ENCODE assay signal across 26 mouse cellular contexts in the genomic region with DNA sequence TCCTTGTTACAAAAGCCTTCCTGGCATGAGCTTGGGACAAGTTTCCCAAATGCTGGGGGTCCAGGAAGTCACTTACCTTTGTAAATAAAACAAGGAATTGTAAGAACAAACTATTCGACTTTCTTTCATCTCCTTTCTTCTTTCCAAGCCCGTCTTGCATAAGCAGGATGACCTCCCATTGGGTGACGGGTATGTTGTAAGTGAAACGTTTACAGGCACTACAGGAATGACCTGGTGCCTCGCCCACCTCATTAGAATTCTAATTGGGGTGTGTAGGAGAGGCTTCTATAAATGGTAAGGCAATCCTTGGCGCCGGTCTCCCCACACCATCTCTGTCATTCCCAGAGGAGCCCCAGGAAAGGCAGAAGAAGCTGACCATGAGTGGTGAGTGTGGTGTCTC. TPM values are rescaled to one million over a fixed set of nuclear protein-coding genes. Genes with fewer than 3 reads are reported as not detected.
DNase-seq lines count a peak whose midpoint lies in the region; ATAC-seq and TF ChIP-seq lines count a peak whose summit lies in the region.
"Had no signal": no experiment of that assay in that cellular context is flagged by ENCODE, and none has a peak within 500 bp of the region (broad histone marks: within the 10 kb centered on the region; RNA-seq: fewer than 3 reads in every experiment).

A gene (plus strand): TSS at position 324 of the 400 bp plus-strand sequence.

- WGBS in limb, embryonic 15.5 days = 21% methylated on average over 7 of the region's 7 CpGs
- WGBS in limb, embryonic 10.5 days = 37% methylated on average over 7 of the region's 7 CpGs

- no peak within 1 kb of the TSS for H3K4me2 ChIP-seq in limb, embryonic 15.5 days
- H3K4me2 ChIP-seq: embryonic facial prominence, embryonic 12.5 days; forebrain, embryonic 13.5 days; forebrain, embryonic 15.5 days had no signal

- peaks cover 6% of the 10 kb centered on the region; the same call in 1 of the 2 replicates for H3K4me1 ChIP-seq in limb, embryonic 15.5 days
- 0 out of 2 replicates have a peak, but pooled peaks cover 3% of the 10 kb centered on the region for H3K4me1 ChIP-seq in limb, embryonic 10.5 days
- H3K4me1 ChIP-seq in E14TG2a.4 (replicated peaks; ENCODE audit: low read depth, low read length) = peaks cover 34% of the 10 kb centered on the region
- H3K4me1 ChIP-seq: embryonic facial prominence, embryonic 12.5 days; forebrain, embryonic 13.5 days; forebrain, embryonic 15.5 days had no signal

- no peak within 1 kb of the TSS for H3K4me3 ChIP-seq in limb, embryonic 15.5 days
- no peak within 1 kb of the TSS for H3K4me3 ChIP-seq in limb, embryonic 10.5 days
- peak within 1 kb of the TSS; percentile 21; the same call in 1 of the 2 replicates for H3K4me3 ChIP-seq in E14TG2a.4 (replicated peaks; ENCODE audit: low read length)
- H3K4me3 ChIP-seq: embryonic facial prominence, embryonic 10.5 days; embryonic facial prominence, embryonic 12.5 days; forebrain, embryonic 13.5 days; forebrain, embryonic 15.5 days had no signal

- 0 out of 2 replicates have a peak within 1 kb of the TSS, but pooled peaks have one; percentile 8 for H3K27ac ChIP-seq in limb, embryonic 15.5 days
- no peak within 1 kb of the TSS for H3K27ac ChIP-seq in limb, embryonic 10.5 days
- H3K27ac ChIP-seq: embryonic facial prominence, embryonic 10.5 days; embryonic facial prominence, embryonic 12.5 days; forebrain, embryonic 13.5 days; forebrain, embryonic 15.5 days had no signal

- no peaks in the 10 kb centered on the region for H3K27me3 ChIP-seq in limb, embryonic 15.5 days
- no peaks in the 10 kb centered on the region for H3K27me3 ChIP-seq in limb, embryonic 10.5 days (ENCODE audit: low read depth, poor library complexity, severe bottlenecking)
- H3K27me3 ChIP-seq in E14TG2a.4 (ENCODE audit: insufficient read depth, low read length) = peaks cover 7% of the 10 kb centered on the region; the same call in 1 of the 2 replicates
- H3K27me3 ChIP-seq: embryonic facial prominence, embryonic 12.5 days; forebrain, embryonic 13.5 days; forebrain, embryonic 15.5 days had no signal

- no peak within 1 kb of the TSS for H3K9ac ChIP-seq in limb, embryonic 15.5 days
- H3K9ac ChIP-seq: embryonic facial prominence, embryonic 12.5 days; forebrain, embryonic 13.5 days; forebrain, embryonic 15.5 days; forebrain, postnatal 0 days had no signal

- no peaks in the 10 kb centered on the region for H3K36me3 ChIP-seq in limb, embryonic 15.5 days
- no peaks in the 10 kb centered on the region for H3K36me3 ChIP-seq in limb, embryonic 10.5 days
- H3K36me3 ChIP-seq in E14TG2a.4 (ENCODE audit: insufficient read depth, low read length) = no peaks in the 10 kb centered on the region
- H3K36me3 ChIP-seq: embryonic facial prominence, embryonic 10.5 days; embryonic facial prominence, embryonic 12.5 days; forebrain, embryonic 15.5 days; G1E had no signal

- no peaks in the 10 kb centered on the region for H3K9me3 ChIP-seq in limb, embryonic 15.5 days
- H3K9me3 ChIP-seq in limb, embryonic 10.5 days (replicated peaks) = no peaks in the 10 kb centered on the region
- no peaks in the 10 kb centered on the region for H3K9me3 ChIP-seq in E14TG2a.4 (ENCODE audit: low read length)
- H3K9me3 ChIP-seq: embryonic facial prominence, embryonic 10.5 days; embryonic facial prominence, embryonic 12.5 days; forebrain, embryonic 13.5 days; forebrain, embryonic 15.5 days; G1E had no signal

- TF ChIP-seq CTCF in E14TG2a.4 (conservative IDR thresholded peaks at IDR 0.05; ENCODE audit: low read length) = no peak

- no peak for DNase-seq in limb, embryonic 10.5 days (ENCODE audit: low spot score)
- peak; percentile 57 for DNase-seq in ES-CJ7 (ENCODE audit: low read depth, low spot score)
- peak; percentile 92 for DNase-seq in R1 (ENCODE audit: low read depth, low spot score)
- no peak for DNase-seq in urinary bladder, postnatal 14 days (ENCODE audit: low spot score)
- DNase-seq in frontal cortex, adult 2 months (ENCODE audit: extremely low spot score in 1 of 2, low spot score in 1 of 2) = no peak
- no peak for DNase-seq in thymus, postnatal 25 days
- DNase-seq: adrenal gland, adult 8-10 months; adrenal gland, postnatal 14 days; adrenal gland, postnatal 36 days; cerebellum, adult 11-12 months; cerebellum, adult 2 months; cerebellum, adult 9-10 months; cerebellum, postnatal 10 days; cerebellum, postnatal 25 days; forebrain, postnatal 0 days had no signal

- ATAC-seq in limb, embryonic 15.5 days (ENCODE audit: insufficient number of reproducible peaks, low FRiP score, low TSS enrichment, low read depth) = no peak
- ATAC-seq: activated CD4-positive, CD25-positive, alpha-beta regulatory T cell, adult 4 months; forebrain, embryonic 13.5 days; forebrain, embryonic 15.5 days; forebrain, postnatal 0 days; Patski had no signal

RNA-seq across cellular contexts. Expression of the gene that starts here (rescaled TPM):
- polyA plus RNA-seq in limb, embryonic 15.5 days (2015; fragmentation: Nextera tagmentation; extraction: Ambion mirVana) = 3.3 TPM in 2 replicates
- polyA plus RNA-seq in limb, embryonic 10.5 days (2016; fragmentation: Nextera tagmentation; extraction: Ambion mirVana) = 0.10 TPM in 1 of 2 replicates, not detected in the other
- polyA plus RNA-seq in frontal cortex, adult 2 months (2012; rRNA removed) = 1.5 and 1.6 TPM in 2 replicates
- polyA plus RNA-seq: activated CD4-positive, CD25-positive, alpha-beta regulatory T cell, adult 4 months; C2C12; embryonic facial prominence, embryonic 10.5 days; embryonic facial prominence, embryonic 12.5 days; forebrain, embryonic 11.5 days; forebrain, embryonic 13.5 days; forebrain, embryonic 15.5 days; G1E had no signal

Comparison
In these comparisons a context has a peak if more than half of its experiments do, and no peak if none do; other contexts are left out.
1. DNase-seq: peak in ES-CJ7 (single experiment) and R1 (single experiment); none in limb, embryonic 10.5 days (single experiment), urinary bladder, postnatal 14 days (single experiment), frontal cortex, adult 2 months (0 of 2) and thymus, postnatal 25 days (single experiment).